Mouse (Mus musculus) ES-CJ7 (cell line): ENCODE results near the gene Psap.

Experiments used
- DNase-seq: peaks from one replicate; pipeline ENCODE4 v3.0.0; 2011; ENCODE audit warnings: low read depth, low spot score

Gene Psap

DNA sequence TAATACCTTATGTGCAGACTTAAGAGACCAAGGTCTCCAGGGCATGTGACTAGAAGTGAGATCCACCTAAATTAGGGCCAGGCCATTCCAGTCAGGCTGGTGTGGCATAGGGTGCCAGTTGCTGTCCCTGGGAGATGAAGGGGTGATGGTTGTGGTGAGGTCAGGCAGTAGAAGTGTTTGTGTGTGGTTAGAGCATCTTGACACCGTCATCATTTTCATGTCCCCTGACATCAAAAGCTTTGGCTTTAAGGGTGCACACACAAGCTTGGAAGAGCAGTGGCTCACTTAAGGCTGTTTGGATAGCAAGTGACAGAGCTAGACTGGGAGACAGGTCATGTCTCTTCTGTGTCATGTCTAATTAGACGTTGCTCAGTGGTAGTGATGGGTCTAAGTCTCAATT lies 10.3 kb downstream of the Psap start:
- no peak for DNase-seq

GRCm38 (mm10) chr10:60289216-60289615 lies 11.8 kb downstream of the Psap start:
- DNase-seq: no peak

GRCm38 (mm10) chr10:60290026-60290738 lies 12.8 kb downstream of the Psap start:
- DNase-seq: no peak

GRCm38 (mm10) chr10:60290739-60291110 lies 13.3 kb downstream of the Psap start:
- no peak for DNase-seq

DNA sequence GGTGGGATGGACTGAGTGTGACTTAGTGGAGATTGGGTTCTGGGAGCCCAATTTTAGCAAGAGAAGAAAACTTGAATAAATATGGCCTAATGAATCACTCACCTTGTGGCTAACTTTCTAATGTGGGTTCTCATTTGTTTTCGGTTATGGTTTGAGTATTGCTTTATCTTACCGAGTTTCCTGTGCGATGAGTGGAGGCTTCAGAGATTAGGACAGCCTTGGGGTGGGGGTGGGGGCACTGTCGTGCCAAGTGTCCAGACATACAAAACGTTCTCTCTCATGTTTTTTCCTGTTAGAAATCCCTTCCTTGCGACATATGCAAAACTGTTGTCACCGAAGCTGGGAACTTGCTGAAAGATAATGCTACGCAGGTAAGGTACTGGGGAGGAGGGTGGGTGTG lies 14.8 kb downstream of the Psap start:
- no peak for DNase-seq

DNA sequence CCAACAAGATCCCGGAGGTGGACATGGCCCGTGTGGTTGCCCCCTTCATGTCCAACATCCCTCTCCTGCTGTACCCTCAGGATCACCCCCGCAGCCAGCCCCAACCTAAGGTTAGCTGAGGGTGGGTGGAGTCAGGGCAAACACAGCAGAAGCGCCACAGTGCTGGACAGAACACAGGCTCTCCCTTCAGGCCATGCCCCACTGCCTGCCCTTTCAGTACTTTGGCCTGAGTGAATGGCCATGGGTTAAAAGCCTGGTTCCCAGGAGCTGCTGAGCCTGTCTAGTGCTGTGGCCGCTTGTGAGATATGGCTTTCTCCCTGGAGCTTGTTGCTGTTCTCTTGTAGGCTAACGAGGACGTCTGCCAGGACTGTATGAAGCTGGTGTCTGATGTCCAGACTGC lies 17.2 kb downstream of the Psap start:
- no peak for DNase-seq

- DNase-seq: no peak
These were observed 17.9 kb downstream of the Psap start for GRCm38 (mm10) chr10:60295356-60295755.

DNA sequence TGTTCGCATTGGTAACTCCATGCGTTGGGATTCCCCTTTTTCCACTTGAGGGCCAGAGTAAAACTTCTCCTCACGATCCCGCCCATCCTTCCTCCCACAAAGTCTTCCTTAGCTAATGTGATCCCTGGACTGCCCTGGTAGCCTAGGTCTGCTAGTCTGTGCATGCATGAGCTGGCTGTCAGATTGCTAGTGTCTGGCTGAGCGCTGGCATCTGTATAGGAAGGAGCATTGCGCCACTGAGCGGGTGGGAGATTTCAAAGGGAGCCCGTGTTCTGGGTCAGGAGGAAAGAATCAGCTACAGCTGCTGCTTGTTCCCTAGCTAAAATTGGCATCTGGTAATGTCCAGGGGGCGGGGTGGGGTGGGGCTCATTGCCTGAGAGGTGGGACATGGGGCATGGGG lies 18.6 kb downstream of the Psap start:
- DNase-seq: no peak

DNA sequence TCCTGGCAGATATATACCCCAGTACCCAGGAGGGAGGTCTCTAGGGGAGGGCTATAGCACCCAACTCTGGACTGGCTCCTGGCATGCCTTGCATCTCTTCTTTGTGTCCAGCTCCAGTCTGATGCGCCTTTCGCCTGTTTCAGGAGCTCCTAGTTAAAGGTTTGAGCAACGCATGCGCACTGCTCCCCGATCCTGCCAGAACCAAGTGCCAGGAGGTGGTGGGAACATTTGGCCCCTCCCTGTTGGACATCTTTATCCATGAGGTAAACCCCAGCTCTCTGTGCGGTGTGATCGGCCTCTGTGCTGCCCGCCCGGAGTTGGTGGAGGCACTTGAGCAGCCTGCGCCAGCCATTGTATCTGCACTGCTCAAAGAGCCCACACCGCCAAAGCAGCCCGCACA lies 22.2 kb downstream of the Psap start:
- DNase-seq: peak; percentile 23

GRCm38 (mm10) chr10:60303419-60303818 lies 26.0 kb downstream of the Psap start:
- no peak for DNase-seq

- DNase-seq: peak; percentile 82
These were observed 27.6 kb downstream of the Psap start for GRCm38 (mm10) chr10:60304854-60305628.

DNA sequence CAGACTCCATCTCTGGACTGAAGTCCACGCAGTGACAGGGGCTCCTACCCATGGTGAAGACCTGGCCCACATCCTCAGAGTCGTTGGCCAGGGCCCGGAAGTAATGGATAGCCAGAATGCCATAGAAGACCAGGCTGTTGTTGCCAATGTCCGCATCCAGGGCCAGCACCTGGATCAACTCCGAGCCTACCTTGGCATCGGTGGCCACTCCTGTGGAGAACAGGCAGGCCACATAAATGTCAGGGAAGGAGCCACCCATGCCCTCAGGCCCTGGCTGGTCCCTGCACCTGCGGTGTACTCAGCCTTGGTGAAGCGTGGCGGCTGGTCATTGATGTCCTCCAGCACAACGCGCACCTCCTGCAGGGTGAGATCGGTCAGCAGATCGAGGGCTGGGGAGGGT lies 33.2 kb downstream of the Psap start:
- DNase-seq: no peak

DNA sequence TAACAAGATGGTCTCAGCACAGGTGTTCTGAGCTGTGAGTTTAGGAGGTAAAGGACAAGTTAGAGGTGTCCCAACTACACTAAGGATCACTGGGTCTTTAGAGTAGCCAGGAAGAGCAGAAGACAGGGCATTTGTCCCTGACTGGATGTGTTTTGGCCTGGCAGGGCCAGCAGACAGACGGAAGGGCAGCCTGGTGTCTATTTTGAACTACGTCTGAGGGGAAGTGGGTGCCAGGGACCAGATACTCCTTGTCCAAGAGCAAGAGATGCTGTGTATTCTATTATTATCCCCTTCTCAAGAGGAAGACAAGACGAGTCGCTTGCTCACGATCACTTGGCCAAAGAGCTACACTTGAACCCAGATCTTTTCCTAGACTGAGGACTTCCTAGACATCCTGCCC lies 36.2 kb downstream of the Psap start:
- no peak for DNase-seq

GRCm38 (mm10) chr10:60316166-60316565 lies 38.7 kb downstream of the Psap start:
- DNase-seq: no peak

GRCm38 (mm10) chr10:60328963-60329650 lies 51.7 kb downstream of the Psap start:
- no peak for DNase-seq

DNA sequence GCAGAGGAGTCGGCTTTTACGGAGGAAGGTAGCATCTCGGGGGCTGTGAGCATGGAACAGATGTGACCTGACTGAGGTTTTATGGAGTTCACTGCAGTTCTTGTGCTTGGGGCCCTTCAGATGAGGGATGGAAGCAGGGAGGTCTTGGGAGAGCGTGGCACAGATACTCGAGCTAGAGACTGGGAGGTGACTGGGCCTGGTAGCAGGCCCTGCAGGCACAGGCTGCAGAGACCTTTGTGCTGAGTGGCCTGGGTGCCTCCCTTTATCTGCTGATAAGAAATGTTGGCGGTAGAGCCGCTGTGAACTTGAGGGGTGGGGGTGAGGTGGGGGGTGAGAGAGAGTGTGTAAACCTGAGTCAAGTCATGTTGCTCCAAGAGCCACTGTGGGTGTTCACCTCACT lies 57.2 kb downstream of the Psap start:
- no peak for DNase-seq

GRCm38 (mm10) chr10:60335021-60335420 lies 57.6 kb downstream of the Psap start:
- no peak for DNase-seq

GRCm38 (mm10) chr10:60341528-60341927 lies 64.1 kb downstream of the Psap start:
- no peak for DNase-seq

DNA sequence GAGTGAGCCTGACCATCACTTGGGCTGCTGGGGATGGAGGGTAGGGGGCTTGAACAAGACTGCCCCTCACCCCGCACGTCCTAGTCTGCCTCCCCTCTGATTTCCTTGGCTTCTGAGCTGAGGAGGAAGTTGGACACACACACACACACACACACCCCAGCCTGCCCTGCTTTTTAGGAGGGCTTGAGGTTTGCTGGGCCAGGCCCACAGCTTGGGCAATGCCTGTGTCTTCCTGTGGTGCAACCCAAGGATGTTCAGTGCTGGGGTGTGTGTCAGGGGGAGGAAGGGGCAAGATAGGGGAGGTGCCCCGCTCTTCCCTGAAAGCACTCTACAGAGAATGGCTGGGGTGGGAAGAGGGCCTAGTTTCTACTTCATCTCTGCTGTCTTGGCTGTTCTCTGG lies 66.7 kb downstream of the Psap start:
- no peak for DNase-seq

- DNase-seq: no peak
These were observed 68.6 kb downstream of the Psap start for GRCm38 (mm10) chr10:60346056-60346455.

- DNase-seq: peak; percentile 74
These were observed 69.4 kb downstream of the Psap start, which contains the start of gene Vsir for GRCm38 (mm10) chr10:60346701-60347405. TSS of gene Vsir (plus strand) at chr10:60346851.
